Mouse (Mus musculus): ENCODE measurements around the gene Gm6176. TPM values are rescaled to one million over a fixed set of nuclear protein-coding genes. Genes with fewer than 3 reads are reported as not detected.
"Not testable (repeated sequence)": the region's sequence is repeated elsewhere in the genome, so short reads cannot be mapped to it uniquely, and the experiment has no call there.

Gene Gm6176
- polyA plus RNA-seq (2014; fragmentation: Nextera tagmentation; extraction: Ambion mirVana): not detected in 2 replicates

DNA sequence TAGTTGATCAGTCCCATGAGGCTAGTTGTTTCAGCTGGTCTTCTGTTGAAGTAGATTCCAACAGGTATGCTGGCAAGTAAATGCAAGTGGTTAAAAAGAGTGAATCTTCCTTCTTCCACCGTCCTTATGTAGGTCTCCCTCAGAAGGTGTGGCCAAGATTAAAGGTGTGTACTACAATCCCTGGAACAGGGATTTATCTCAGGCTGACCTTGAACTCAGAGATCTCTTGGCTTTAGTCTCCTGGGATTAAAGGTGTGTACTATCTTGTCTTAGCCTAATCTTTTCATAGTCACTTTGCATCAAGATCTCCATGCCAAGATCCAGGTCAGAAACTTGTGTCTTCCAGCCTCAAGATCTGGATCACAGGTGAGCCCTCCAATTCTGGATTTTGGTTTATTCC is at the start of gene Gm6176:
Gene Gm6176, minus strand, starts transcription at position 101 of the 400 bp plus-strand sequence.
- H3K9me3 ChIP-seq (ENCODE audit: control insufficient read depth, low read length); H3K4me3 ChIP-seq (ENCODE audit: low read depth, low read length); DNase-seq (ENCODE audit: low spot score); H3K27ac ChIP-seq (ENCODE audit: low read depth, low read length); H3K36me3 ChIP-seq (ENCODE audit: control insufficient read depth, insufficient read depth, low read length); H3K9ac ChIP-seq (ENCODE audit: low read depth, low read length); H3K4me2 ChIP-seq (replicated peaks; ENCODE audit: low read depth, low read length); H3K27me3 ChIP-seq (ENCODE audit: control insufficient read depth, insufficient read depth, low read length); ATAC-seq (ENCODE audit: low FRiP score); H3K4me1 ChIP-seq (replicated peaks; ENCODE audit: control insufficient read depth, insufficient read depth, low read length): not testable (repeated sequence)
- no CpG with 5 or more reads among the region's 1 CpGs for WGBS

- H3K9ac ChIP-seq (ENCODE audit: low read depth, low read length); ATAC-seq (ENCODE audit: low FRiP score); H3K9me3 ChIP-seq (ENCODE audit: control insufficient read depth, low read length); DNase-seq (ENCODE audit: low spot score); H3K4me3 ChIP-seq (ENCODE audit: low read depth, low read length); H3K36me3 ChIP-seq (ENCODE audit: control insufficient read depth, insufficient read depth, low read length); H3K27ac ChIP-seq (ENCODE audit: low read depth, low read length); H3K4me2 ChIP-seq (replicated peaks; ENCODE audit: low read depth, low read length); H3K27me3 ChIP-seq (ENCODE audit: control insufficient read depth, insufficient read depth, low read length); H3K4me1 ChIP-seq (replicated peaks; ENCODE audit: control insufficient read depth, insufficient read depth, low read length): not testable (repeated sequence)
- WGBS: no CpG with 5 or more reads among the region's 7 CpGs
Observed at GRCm38 (mm10) chr7:22068757-22069156, 12.7 kb upstream of the Gm6176 start, which contains the start of gene Vmn1r139. Vmn1r139 (plus strand) TSS chr7:22069057.

GRCm38 (mm10) chr7:22028797-22029196 is 27.3 kb downstream of the Gm6176 start, which contains the start of gene Vmn1r138:
Vmn1r138 (minus strand) TSS chr7:22028897.
- H3K36me3 ChIP-seq (ENCODE audit: control insufficient read depth, insufficient read depth, low read length); DNase-seq (ENCODE audit: low spot score); H3K27me3 ChIP-seq (ENCODE audit: control insufficient read depth, insufficient read depth, low read length); H3K4me3 ChIP-seq (ENCODE audit: low read depth, low read length); ATAC-seq (ENCODE audit: low FRiP score); H3K4me2 ChIP-seq (replicated peaks; ENCODE audit: low read depth, low read length); H3K27ac ChIP-seq (ENCODE audit: low read depth, low read length); H3K4me1 ChIP-seq (replicated peaks; ENCODE audit: control insufficient read depth, insufficient read depth, low read length); H3K9ac ChIP-seq (ENCODE audit: low read depth, low read length); H3K9me3 ChIP-seq (ENCODE audit: control insufficient read depth, low read length): not testable (repeated sequence)
- no CpG with 5 or more reads among the region's 2 CpGs for WGBS

Other genes starting within 250 kb of the Gm6176 start
- gene Vmn1r135, start 224.0 kb downstream of the Gm6176 start, polyA plus RNA-seq (2014; fragmentation: Nextera tagmentation; extraction: Ambion mirVana): not detected in 2 replicates
- gene Gm5725, start 212.0 kb downstream of the Gm6176 start, polyA plus RNA-seq (2014; fragmentation: Nextera tagmentation; extraction: Ambion mirVana): not detected in 2 replicates
- gene Gm5891, start 135.0 kb downstream of the Gm6176 start, polyA plus RNA-seq (2014; fragmentation: Nextera tagmentation; extraction: Ambion mirVana): not detected in 2 replicates
- not detected in 2 replicates for gene Vmn1r137, start 61.7 kb downstream of the Gm6176 start, polyA plus RNA-seq (2014; fragmentation: Nextera tagmentation; extraction: Ambion mirVana)
- gene Vmn1r138, start 27.4 kb downstream of the Gm6176 start, polyA plus RNA-seq (2014; fragmentation: Nextera tagmentation; extraction: Ambion mirVana): not detected in 2 replicates
- gene Vmn1r139, start 12.8 kb upstream of the Gm6176 start, polyA plus RNA-seq (2014; fragmentation: Nextera tagmentation; extraction: Ambion mirVana): not detected in 2 replicates
- gene Gm16451, start 61.9 kb upstream of the Gm6176 start, polyA plus RNA-seq (2014; fragmentation: Nextera tagmentation; extraction: Ambion mirVana): not detected in 2 replicates
- not detected in 2 replicates for gene Gm10666, start 78.4 kb upstream of the Gm6176 start, polyA plus RNA-seq (2014; fragmentation: Nextera tagmentation; extraction: Ambion mirVana)
- gene Vmn1r142, start 107.7 kb upstream of the Gm6176 start, polyA plus RNA-seq (2014; fragmentation: Nextera tagmentation; extraction: Ambion mirVana): not detected in 2 replicates
- not detected in 2 replicates for gene Vmn1r143, start 133.1 kb upstream of the Gm6176 start, polyA plus RNA-seq (2014; fragmentation: Nextera tagmentation; extraction: Ambion mirVana)
- gene Gm8653, start 145.0 kb upstream of the Gm6176 start, polyA plus RNA-seq (2014; fragmentation: Nextera tagmentation; extraction: Ambion mirVana): not detected in 2 replicates
- not detected in 2 replicates for gene Gm8453, start 173.2 kb upstream of the Gm6176 start, polyA plus RNA-seq (2014; fragmentation: Nextera tagmentation; extraction: Ambion mirVana)